20 mouse cellular contexts compared by ENCODE assay signal in genomic region chr1:120089180-120089579, GRCm38 (mm10). TPM values are rescaled to one million over a fixed set of nuclear protein-coding genes. Genes with fewer than 3 reads are reported as not detected.
DNase-seq lines count a peak whose midpoint lies in the region; ATAC-seq and TF ChIP-seq lines count a peak whose summit lies in the region.
"Had no signal": no experiment of that assay in that cellular context is flagged by ENCODE, and none has a peak within 500 bp of the region (broad histone marks: within the 10 kb centered on the region; RNA-seq: fewer than 3 reads in every experiment).

No protein-coding gene starts in this region.

- TF ChIP-seq CTCF in ES-Bruce4 (IDR thresholded peaks at IDR 0.05; ENCODE audit: low read depth, low read length) = no peak

- peak; percentile 40 for DNase-seq in hindbrain, embryonic 10.5 days (ENCODE audit: low spot score)
- no peak for DNase-seq in hindbrain, embryonic 14.5 days (ENCODE audit: low spot score)
- DNase-seq in embryo, embryonic 10 days (ENCODE audit: low spot score) = peak; percentile 43
- DNase-seq in limb, embryonic 10.5 days (ENCODE audit: low spot score) = no peak
- no peak for DNase-seq in spleen, postnatal 4 days (ENCODE audit: low spot score in 2 of 2)
- no peak for DNase-seq in lung, adult 18-20 months
- DNase-seq: adrenal gland, postnatal 10 days; cerebellum, adult 8-10 months; cerebellum, postnatal 36 days; gastrocnemius, postnatal 36 days; kidney, adult 8-10 months; kidney, postnatal 10 days; lung, postnatal 10 days; midbrain, embryonic 14.5 days; thymus, adult 18-20 months; thymus, postnatal 4 days had no signal

- H3K9me3 ChIP-seq in hindbrain, embryonic 10.5 days = no peaks in the 10 kb centered on the region
- peaks cover 6% of the 10 kb centered on the region; the same call in 1 of the 2 replicates for H3K9me3 ChIP-seq in hindbrain, embryonic 14.5 days (ENCODE audit: control insufficient read depth, low read length)
- peaks cover 13% of the 10 kb centered on the region for H3K9me3 ChIP-seq in ES-Bruce4 (replicated peaks; ENCODE audit: control insufficient read depth, insufficient read depth, low read length, poor library complexity, severe bottlenecking)
- no peaks in the 10 kb centered on the region for H3K9me3 ChIP-seq in limb, embryonic 10.5 days (replicated peaks)
- H3K9me3 ChIP-seq: embryonic facial prominence, embryonic 12.5 days; neural tube, embryonic 12.5 days had no signal

- no peak overlapping the region for H3K4me3 ChIP-seq in hindbrain, embryonic 10.5 days
- H3K4me3 ChIP-seq in hindbrain, embryonic 14.5 days (replicated peaks; ENCODE audit: low read length) = no peak overlapping the region
- H3K4me3 ChIP-seq in ES-Bruce4 (ENCODE audit: low read depth, low read length) = no peak overlapping the region
- no peak overlapping the region for H3K4me3 ChIP-seq in limb, embryonic 10.5 days
- H3K4me3 ChIP-seq: embryonic facial prominence, embryonic 12.5 days; forebrain, embryonic 12.5 days; neural tube, embryonic 12.5 days had no signal

- ATAC-seq in hindbrain, embryonic 14.5 days (ENCODE audit: low FRiP score) = no peak

- H3K4me1 ChIP-seq in hindbrain, embryonic 10.5 days (replicated peaks) = peaks cover 15% of the 10 kb centered on the region
- no peaks in the 10 kb centered on the region for H3K4me1 ChIP-seq in hindbrain, embryonic 14.5 days (replicated peaks; ENCODE audit: control insufficient read depth, insufficient read depth, low read length)
- H3K4me1 ChIP-seq in ES-Bruce4 (ENCODE audit: control insufficient read depth, insufficient read depth, low read length) = peaks cover 3% of the 10 kb centered on the region
- peaks cover 11% of the 10 kb centered on the region for H3K4me1 ChIP-seq in limb, embryonic 10.5 days
- H3K4me1 ChIP-seq: neural tube, embryonic 12.5 days had no signal

- 6% methylated on average over 4 of the region's 5 CpGs for WGBS in hindbrain, embryonic 10.5 days
- WGBS in hindbrain, embryonic 14.5 days = 6% methylated on average over 4 of the region's 5 CpGs
- 21% methylated on average over 4 of the region's 5 CpGs for WGBS in limb, embryonic 10.5 days

- H3K27ac ChIP-seq in hindbrain, embryonic 10.5 days = peak overlapping the region; percentile 59
- H3K27ac ChIP-seq in hindbrain, embryonic 14.5 days = no peak overlapping the region
- peak overlapping the region; percentile 49 for H3K27ac ChIP-seq in ES-Bruce4 (ENCODE audit: insufficient read depth, low read length)
- 0 out of 2 replicates have a peak overlapping the region, but pooled peaks have one; percentile 34 for H3K27ac ChIP-seq in limb, embryonic 10.5 days
- H3K27ac ChIP-seq: embryonic facial prominence, embryonic 12.5 days; forebrain, embryonic 12.5 days; neural tube, embryonic 12.5 days had no signal

- peak; percentile 60; the same call in 1 of the 2 replicates for TF ChIP-seq EP300 in ES-Bruce4 (IDR thresholded peaks at IDR 0.05; ENCODE audit: insufficient read depth, low read depth, low read length)

- no peaks in the 10 kb centered on the region for H3K36me3 ChIP-seq in hindbrain, embryonic 10.5 days
- no peaks in the 10 kb centered on the region for H3K36me3 ChIP-seq in hindbrain, embryonic 14.5 days (replicated peaks; ENCODE audit: control insufficient read depth, insufficient read depth)
- no peaks in the 10 kb centered on the region for H3K36me3 ChIP-seq in ES-Bruce4 (ENCODE audit: control insufficient read depth, insufficient read depth, low read length, poor library complexity, severe bottlenecking)
- no peaks in the 10 kb centered on the region for H3K36me3 ChIP-seq in limb, embryonic 10.5 days
- H3K36me3 ChIP-seq: embryonic facial prominence, embryonic 12.5 days; forebrain, embryonic 12.5 days; neural tube, embryonic 12.5 days had no signal

- no peak overlapping the region for H3K9ac ChIP-seq in hindbrain, embryonic 14.5 days
- peak overlapping the region; percentile 50; the same call in 1 of the 2 replicates for H3K9ac ChIP-seq in ES-Bruce4 (ENCODE audit: low read depth, poor library complexity, severe bottlenecking)
- H3K9ac ChIP-seq: embryonic facial prominence, embryonic 12.5 days; forebrain, embryonic 12.5 days; neural tube, embryonic 12.5 days had no signal

- no peaks in the 10 kb centered on the region for H3K27me3 ChIP-seq in hindbrain, embryonic 10.5 days (ENCODE audit: insufficient read depth, poor library complexity, severe bottlenecking)
- H3K27me3 ChIP-seq in hindbrain, embryonic 14.5 days (ENCODE audit: control insufficient read depth, insufficient read depth, low read length) = no peaks in the 10 kb centered on the region
- H3K27me3 ChIP-seq in ES-Bruce4 (ENCODE audit: control insufficient read depth, insufficient read depth, low read length, poor library complexity, severe bottlenecking) = no peaks in the 10 kb centered on the region
- no peaks in the 10 kb centered on the region for H3K27me3 ChIP-seq in limb, embryonic 10.5 days (ENCODE audit: low read depth, poor library complexity, severe bottlenecking)
- H3K27me3 ChIP-seq: embryonic facial prominence, embryonic 12.5 days; neural tube, embryonic 12.5 days had no signal

- TF ChIP-seq POLR2A in ES-Bruce4 (IDR thresholded peaks at IDR 0.05; ENCODE audit: insufficient read depth, low read length) = no peak

- no peak overlapping the region for H3K4me2 ChIP-seq in hindbrain, embryonic 14.5 days (replicated peaks)
- H3K4me2 ChIP-seq: embryonic facial prominence, embryonic 12.5 days; forebrain, embryonic 12.5 days; neural tube, embryonic 12.5 days had no signal

RNA-seq across cellular contexts. Expression of gene Tmem37, which starts 15.3 kb away (rescaled TPM):
- polyA plus RNA-seq in hindbrain, embryonic 10.5 days (2016; fragmentation: Nextera tagmentation; extraction: Ambion mirVana) = 10.0 and 10.4 TPM in 2 replicates
- 7.5 and 10.1 TPM in 2 replicates for polyA plus RNA-seq in hindbrain, embryonic 14.5 days (2014; fragmentation: Nextera tagmentation; extraction: Ambion mirVana)
- 15.5 and 17.8 TPM in 2 replicates for polyA plus RNA-seq in ES-Bruce4 (2011; ENCODE audit: insufficient read depth, insufficient read length, low read depth, missing spikeins)
- polyA plus RNA-seq in limb, embryonic 10.5 days (2016; fragmentation: Nextera tagmentation; extraction: Ambion mirVana) = 3.2 and 3.5 TPM in 2 replicates

RNA-seq across cellular contexts. Expression of gene Dbi, which starts 31.7 kb away (rescaled TPM):
- 764 and 766 TPM in 2 replicates for polyA plus RNA-seq in hindbrain, embryonic 10.5 days (2016; fragmentation: Nextera tagmentation; extraction: Ambion mirVana)
- 1,408 and 1,660 TPM in 2 replicates for polyA plus RNA-seq in hindbrain, embryonic 14.5 days (2014; fragmentation: Nextera tagmentation; extraction: Ambion mirVana)
- polyA plus RNA-seq in ES-Bruce4 (2011; ENCODE audit: insufficient read depth, insufficient read length, low read depth, missing spikeins) = 319 and 354 TPM in 2 replicates
- 670 and 699 TPM in 2 replicates for polyA plus RNA-seq in limb, embryonic 10.5 days (2016; fragmentation: Nextera tagmentation; extraction: Ambion mirVana)

RNA-seq across cellular contexts. Expression of gene 3110009E18Rik, which starts 31.8 kb away (rescaled TPM):
- polyA plus RNA-seq in hindbrain, embryonic 10.5 days (2016; fragmentation: Nextera tagmentation; extraction: Ambion mirVana) = 22.6 and 26.0 TPM in 2 replicates
- polyA plus RNA-seq in hindbrain, embryonic 14.5 days (2014; fragmentation: Nextera tagmentation; extraction: Ambion mirVana) = 14.5 and 16.3 TPM in 2 replicates
- polyA plus RNA-seq in ES-Bruce4 (2011; ENCODE audit: insufficient read depth, insufficient read length, low read depth, missing spikeins) = 14.1 and 16.0 TPM in 2 replicates
- 14.7 and 19.3 TPM in 2 replicates for polyA plus RNA-seq in limb, embryonic 10.5 days (2016; fragmentation: Nextera tagmentation; extraction: Ambion mirVana)

Comparison
In these comparisons a context has a peak if more than half of its experiments do, and no peak if none do; other contexts are left out.
1. DNase-seq: peak in hindbrain, embryonic 10.5 days (single experiment) and embryo, embryonic 10 days (single experiment); none in hindbrain, embryonic 14.5 days (single experiment), limb, embryonic 10.5 days (single experiment), spleen, postnatal 4 days (0 of 2) and lung, adult 18-20 months (0 of 2).